Mouse (Mus musculus) neutrophil, adult 59 days (primary cell): ENCODE results near the gene Rrad. TPM values are rescaled to one million over a fixed set of nuclear protein-coding genes. Genes with fewer than 3 reads are reported as not detected.

Source experiments
- total RNA-seq, 2 experiments: library from RNA; stranded (reverse); gene quantifications; 1 replicate in 1 of 2; 2 replicates in 1 of 2; pipeline ENCODE4 v1.2.4; 2023

The Rrad gene
- total RNA-seq = 1 to 10 TPM; 1.1 to 3.6 TPM

DNA sequence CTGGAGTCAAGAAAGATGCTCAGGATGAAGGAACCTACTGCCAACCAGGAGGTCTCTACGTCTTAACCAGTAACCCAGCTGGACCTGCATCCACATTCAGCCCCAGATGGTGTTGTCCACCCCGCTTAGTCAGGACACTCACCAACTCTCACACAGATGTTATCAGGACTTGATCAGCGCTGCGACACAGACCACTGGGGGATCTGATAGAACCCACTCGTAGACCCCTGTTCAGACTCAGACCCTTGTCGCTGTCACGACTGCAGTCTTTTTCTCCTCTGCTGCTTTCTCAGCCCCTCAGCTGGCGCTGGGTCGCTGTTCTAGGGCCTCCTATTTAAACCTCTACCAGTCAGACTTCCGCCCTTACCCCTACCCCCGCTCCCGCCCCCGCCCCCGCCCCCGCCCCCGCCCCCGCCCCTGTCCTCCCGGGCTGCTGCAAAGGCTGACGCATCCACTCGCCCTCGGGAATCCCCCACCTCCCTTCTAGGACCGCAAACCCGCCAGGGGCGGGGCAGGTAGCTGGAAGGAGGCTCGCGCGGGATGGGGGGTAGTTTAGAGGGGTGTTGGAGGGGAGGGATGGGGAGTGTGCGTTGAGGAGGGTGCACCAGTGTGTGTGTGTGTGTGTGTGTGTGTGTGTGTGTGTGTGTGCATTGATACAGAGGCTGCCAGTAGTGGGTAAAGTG, at the start of gene Rrad:
Gene Rrad, minus strand, starts transcription at position 347 of the 683 bp plus-strand sequence.

DNA sequence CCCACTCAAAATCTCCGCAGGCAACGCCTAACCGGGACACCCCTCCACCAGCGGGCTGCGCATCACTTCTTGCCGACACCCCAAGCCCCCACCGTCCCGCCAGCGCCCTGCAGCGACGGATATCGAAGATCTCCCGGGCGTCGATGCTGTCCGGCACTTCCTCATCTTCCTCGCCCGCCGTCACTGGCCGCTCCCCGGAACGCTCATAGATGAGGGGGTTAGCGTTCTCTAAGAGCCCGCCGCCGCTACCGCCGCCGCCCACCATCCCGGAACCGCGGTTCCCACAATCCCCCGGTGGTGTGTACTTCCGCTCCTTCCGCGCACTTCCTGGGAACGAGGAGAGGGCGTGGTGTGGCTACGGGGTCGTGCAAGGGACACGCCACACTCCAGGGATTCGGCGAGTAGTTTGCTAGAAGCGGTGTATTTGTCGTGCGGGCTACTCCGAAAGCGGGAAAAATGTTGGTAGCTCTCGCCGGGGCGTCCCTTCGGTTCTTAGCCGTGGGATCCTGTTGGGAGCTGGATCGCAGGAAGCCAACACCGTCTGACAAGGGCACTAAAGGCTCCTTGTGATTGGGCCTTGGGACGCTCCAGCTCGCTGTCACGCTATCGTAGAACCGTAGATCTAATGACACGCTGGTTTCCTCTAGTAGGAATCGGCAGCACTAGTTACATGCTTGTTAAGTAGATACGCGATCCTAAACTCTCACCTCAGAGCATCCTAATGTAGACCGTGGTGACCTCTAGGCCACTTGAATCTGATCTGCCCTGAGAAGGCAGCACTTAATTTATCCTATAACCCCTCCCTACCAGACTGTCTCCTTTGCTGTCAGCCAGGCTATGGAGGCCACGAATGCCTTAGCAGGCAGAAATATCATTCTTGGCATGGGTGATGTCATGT, 10.5 kb upstream of the Rrad start, which contains the start of gene Ciao2b:
Gene Ciao2b, minus strand, starts transcription at position 540 of the 898 bp plus-strand sequence.

DNA sequence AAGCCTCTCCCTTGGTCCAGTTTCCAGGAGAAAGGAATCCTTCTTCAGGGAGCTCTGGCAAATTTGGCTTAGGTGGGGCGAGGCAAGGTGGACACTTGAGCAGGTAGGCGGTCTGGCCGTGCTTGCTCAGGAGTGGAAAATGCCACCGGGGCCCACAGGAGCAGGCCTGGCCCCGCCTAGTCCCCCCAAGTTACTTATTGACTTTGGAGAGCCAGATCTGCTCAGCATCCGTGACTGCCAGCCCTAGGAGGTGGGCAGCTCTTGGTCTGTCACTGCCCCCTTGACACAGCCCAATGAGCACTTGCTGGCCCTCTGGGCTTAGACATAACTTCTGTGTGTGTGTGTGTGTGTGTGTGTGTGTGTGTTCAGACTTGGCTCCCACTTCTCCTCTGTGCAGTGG, 7.0 kb downstream of the Rrad start, which contains the start of gene Cdh16:
Gene Cdh16, minus strand, starts transcription at position 236 of the 400 bp plus-strand sequence.

DNA sequence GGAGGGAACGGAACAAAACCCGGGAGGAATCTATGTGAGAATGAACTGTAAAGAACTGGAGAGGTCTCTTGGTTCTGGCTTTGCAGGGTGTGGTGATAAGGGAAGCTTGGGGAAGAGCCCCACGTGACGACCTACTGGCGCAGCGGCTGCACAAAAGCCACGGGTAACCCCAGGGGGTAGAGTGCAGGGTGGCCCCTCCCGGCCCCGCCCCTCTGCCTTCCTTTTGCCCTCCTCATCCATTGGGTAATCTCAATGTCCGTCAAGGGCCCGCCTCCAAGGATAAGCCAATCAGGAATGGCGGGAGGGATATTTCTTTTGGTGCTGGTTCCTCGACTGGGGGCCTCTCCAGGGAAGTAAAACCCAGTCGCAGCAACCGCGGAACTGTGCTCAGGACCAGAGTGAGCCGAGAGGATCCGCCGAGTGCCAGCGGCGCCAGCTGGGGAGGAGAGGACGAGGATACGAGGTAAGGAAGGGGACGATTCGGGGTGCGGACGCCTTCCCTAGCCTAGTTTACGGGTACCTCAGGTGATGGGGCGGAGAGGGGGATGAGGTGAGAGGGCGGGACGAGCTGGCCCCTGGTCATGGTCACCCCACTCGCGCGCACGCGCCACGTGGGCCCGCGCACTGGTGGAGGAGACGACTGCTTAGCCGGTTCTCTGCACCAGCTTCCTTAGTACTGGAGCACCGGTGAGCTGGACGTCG, 39.8 kb downstream of the Rrad start, which contains the start of gene Pdp2:
Gene Pdp2, plus strand, starts transcription at position 319 of the 702 bp plus-strand sequence.

Other genes starting within 250 kb of the Rrad start
- gene Cmtm4, start 235.5 kb downstream of the Rrad start, total RNA-seq = under 1 TPM; 0.49 to 0.86 TPM
- gene Dync1li2, start 188.3 kb downstream of the Rrad start, total RNA-seq = 10 to 100 TPM; 45.2 to 65.7 TPM
- not detected for gene Terb1, start 121.4 kb downstream of the Rrad start, total RNA-seq
- 10 to 100 TPM; 11.6 to 13.2 TPM for gene Nae1, start 96.7 kb downstream of the Rrad start, total RNA-seq
- gene Car7, start 96.6 kb downstream of the Rrad start, total RNA-seq = not detected
- 1 to 10 TPM; 3.6 to 3.7 TPM for gene Pdp2, start 39.9 kb downstream of the Rrad start, total RNA-seq
- gene Cdh16, start 6.9 kb downstream of the Rrad start, total RNA-seq = not detected
- gene Ciao2b, start 10.6 kb upstream of the Rrad start, total RNA-seq = 10 to 100 TPM; 13.8 to 16.1 TPM
- gene Ces2a, start 102.7 kb upstream of the Rrad start, total RNA-seq = not detected
- gene Ces2b, start 200.2 kb upstream of the Rrad start, total RNA-seq = not detected
- not detected for gene Ces2c, start 215.7 kb upstream of the Rrad start, total RNA-seq